Mouse (Mus musculus) v-Abl transformed pro-B cells (cell line): ENCODE results near the gene Myo1e.

Source experiments
- in situ Hi-C, 2 experiments: fragments of 400-800 bp; cut with MboI; formaldehyde crosslinking; loops; one replicate each; pipeline ENCODE4 v1.15.1; 2025; ENCODE audit not compliant: unreplicated experiment in 2 of 2

Gene Myo1e

GRCm38 (mm10) chr9:70338391-70338790, 131.2 kb downstream of the Myo1e start:
- in situ Hi-C loops: no loop called here

GRCm38 (mm10) chr9:70338894-70339293, 131.7 kb downstream of the Myo1e start:
- in situ Hi-C loops: no loop called here

GRCm38 (mm10) chr9:70349274-70349673, 142.1 kb downstream of the Myo1e start:
- in situ Hi-C loops: no loop called here

DNA sequence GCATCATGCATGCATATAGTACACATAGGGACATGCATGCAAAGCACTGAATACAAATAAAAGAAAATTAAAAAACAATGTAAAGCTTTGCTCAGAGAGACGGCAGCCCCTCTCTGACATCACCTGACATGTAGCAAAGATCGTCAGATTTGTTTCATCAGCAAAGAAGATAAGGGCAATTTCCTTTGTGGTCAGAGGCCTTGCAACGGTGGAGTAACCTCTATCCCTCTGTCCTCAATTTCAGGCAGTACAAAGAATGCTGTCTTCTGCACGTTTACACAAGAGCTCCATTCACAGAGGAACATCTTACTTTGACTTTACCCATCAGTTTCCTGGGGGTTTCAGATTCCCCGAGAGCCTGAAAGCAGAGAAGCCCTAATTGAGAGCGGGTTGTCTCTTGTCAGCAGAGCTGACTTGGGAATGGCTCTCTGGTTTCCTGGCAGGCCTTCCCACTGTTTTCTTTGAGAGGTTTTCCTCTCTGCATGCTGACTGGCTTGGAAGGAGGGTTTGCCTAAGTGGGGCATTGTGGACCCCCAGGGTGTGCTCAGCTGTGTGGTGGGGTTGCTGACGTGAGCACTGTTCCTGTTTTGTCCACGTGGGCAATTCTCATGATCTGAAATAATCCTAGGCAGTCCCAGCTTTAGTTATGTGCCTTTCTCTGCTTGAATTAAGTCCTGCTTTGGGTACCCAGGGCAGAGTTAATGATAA, 144.6 kb downstream of the Myo1e start:
- in situ Hi-C loops: no loop called here

- in situ Hi-C loops: no loop called here
These were observed 149.1 kb downstream of the Myo1e start for GRCm38 (mm10) chr9:70356254-70356653.

DNA sequence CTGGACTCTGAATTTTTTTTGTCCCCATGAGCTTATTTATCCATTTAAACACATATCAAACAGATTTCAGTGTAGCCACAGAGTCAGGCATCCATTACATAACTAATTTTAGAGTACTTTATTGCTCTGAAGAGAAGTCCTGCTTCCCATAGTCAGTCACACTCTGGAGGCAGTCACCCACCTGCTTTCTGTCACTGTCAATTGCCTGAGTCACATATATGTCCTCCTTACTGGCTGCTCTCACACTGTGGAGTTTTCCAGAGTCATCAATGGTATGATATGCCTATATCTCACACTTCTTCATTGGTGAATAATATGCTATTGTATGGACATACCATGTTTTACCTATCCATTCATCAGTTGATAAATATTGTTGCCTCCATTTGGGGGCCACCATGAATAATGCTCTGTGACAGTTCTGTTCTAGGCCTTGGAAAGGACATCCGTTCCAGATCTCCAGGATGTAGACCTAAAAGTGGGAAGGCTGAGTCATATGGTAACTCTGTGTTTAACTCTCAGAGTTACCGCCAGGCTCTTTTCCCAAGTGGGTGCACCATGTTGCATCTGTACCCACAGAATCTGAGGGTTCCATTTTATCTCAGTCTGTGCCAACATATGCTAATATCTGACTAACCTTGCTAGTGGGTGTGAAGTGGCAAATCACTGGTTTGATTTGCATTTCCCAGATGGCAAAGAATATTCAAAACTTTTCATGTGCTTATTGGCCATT, 152.4 kb downstream of the Myo1e start:
- in situ Hi-C loops: no loop called here

DNA sequence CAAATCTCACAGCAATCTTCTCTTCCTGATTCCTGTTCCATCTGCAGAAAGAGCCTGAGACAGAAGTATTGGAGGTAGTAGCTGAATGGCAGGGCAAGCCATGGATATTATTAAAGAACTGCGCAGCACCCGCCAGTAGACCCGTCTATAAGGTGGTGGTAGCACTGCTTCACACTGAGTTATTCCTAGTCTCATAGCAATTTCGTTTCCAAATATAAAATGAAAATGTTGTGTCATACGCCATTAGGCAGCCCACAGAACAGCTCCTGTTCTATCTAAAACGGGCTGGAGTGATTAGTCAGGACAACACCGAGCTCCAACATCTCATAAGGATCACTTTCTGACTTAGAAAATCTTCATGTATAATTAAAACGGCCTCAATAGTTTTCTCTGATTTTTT, 157.6 kb downstream of the Myo1e start:
- in situ Hi-C loops: no loop called here

- in situ Hi-C loops: no loop called here
These were observed 158.8 kb downstream of the Myo1e start for GRCm38 (mm10) chr9:70365915-70366314.

- in situ Hi-C loops: no loop called here
These were observed 159.7 kb downstream of the Myo1e start for GRCm38 (mm10) chr9:70366898-70367297.

DNA sequence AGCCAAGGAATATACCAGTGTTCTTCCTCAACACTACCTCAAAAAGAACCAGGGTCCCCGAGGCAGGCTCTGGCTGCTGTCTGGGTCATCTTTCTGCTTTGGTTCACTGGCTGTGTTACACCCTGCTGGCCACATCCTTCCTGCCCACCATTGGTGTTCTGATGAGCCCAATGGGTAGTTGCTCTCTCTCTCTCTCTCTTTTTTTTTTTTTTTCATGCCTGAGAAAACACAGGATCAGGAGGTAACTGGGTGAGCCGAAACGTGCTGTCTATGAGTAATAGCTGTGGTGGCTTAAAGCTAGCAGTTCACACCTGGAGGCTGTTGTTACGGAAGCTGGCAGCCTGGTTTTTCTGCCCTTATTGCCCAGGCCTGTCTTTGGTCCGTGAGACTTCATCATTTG, 164.5 kb downstream of the Myo1e start:
- in situ Hi-C loops: no loop called here

DNA sequence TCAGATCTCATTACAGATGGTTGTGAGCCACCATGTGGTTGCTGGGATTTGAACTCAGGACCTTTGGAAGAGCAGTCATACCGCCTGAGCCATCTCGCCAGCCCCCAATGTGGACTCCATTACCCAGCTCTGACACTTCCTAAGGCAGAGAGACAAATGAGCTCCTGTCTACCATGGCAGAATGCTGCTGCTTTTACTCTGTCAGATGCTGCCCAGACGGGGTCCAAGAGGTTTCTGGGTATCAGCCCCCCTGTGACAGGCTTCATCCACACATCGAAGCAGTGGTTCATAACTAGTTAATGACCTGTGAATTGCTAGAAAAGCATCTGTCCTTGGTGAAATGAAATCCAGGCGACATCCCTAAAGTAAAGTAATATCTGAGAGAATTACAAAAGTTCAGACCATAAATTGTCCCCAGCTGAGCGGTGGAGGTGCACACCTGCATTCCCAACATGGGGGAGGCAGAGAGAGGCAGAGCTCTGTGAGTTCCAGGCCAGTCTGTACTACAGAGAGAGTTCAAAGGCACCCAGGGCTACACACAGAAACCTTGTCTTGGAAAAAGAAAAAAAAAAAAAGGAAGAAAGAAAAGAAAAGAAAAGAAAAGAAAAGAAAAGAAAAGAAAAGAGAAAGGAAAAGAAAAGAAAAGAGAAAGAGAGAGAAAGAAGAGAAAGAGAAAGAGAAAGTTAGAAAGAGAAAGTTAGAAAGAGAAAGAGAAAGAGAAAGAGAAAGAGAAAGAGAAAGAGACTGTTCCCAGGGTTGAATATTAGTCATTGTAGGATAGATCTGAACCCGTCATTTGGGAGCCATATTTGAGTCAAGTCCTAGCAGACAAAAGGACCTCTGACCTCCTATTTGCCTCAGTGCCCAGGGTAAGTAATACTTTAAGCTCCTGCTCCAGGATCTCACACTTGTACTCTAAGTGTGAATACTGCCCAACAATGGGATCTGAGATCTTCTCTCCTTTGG, 172.6 kb downstream of the Myo1e start:
- in situ Hi-C loops: loop anchor here (25.0 kb wide), 1 partner anchor 867 kb away; no protein-coding TSS in a partner anchor

DNA sequence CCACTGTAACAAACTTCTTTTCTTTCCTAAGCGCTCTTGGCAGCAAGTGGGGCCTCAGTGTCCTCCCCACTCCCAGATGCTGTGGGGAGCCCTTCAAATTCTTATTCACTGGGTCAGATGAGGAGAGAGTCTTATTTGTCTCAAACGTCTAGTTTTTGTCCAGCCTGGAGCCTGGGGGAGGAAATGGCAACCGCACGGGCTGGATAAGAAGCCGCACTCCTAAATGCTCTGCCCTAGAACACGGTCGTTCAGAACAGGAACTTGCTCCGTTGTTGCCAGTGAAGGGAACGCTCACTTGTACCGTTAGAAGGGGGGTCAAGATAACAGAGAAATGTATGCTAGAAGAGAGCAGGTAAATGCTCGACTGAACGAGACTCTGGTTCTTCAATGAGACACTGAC, 174.9 kb downstream of the Myo1e start:
- in situ Hi-C loops: loop anchor here (25.0 kb wide), 1 partner anchor 870 kb away; no protein-coding TSS in a partner anchor

DNA sequence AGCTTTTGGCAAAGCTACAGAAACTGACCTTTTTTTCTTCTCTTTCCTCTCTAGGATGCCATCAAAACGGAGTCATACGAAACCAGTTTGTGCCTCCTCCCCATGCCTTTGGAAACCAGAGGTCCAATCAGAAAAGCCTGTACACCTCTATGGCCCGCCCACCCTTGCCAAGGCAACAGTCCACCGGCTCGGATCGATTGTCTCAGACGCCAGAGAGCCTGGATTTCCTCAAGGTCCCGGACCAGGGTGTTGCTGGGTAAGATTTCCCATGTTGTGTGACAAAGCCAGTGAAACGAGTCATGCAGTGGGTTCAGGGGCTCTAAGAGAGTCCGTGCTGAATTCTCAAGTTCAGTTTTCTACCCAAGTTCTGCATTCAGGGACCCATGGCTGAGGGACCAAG, 176.6 kb downstream of the Myo1e start:
- in situ Hi-C loops: loop anchor here (25.0 kb wide), 1 partner anchor 871 kb away; no protein-coding TSS in a partner anchor

- in situ Hi-C loops: loop anchor here (25.0 kb wide), 1 partner anchor 872 kb away; no protein-coding TSS in a partner anchor
These were observed 177.3 kb downstream of the Myo1e start for GRCm38 (mm10) chr9:70384494-70384893.

DNA sequence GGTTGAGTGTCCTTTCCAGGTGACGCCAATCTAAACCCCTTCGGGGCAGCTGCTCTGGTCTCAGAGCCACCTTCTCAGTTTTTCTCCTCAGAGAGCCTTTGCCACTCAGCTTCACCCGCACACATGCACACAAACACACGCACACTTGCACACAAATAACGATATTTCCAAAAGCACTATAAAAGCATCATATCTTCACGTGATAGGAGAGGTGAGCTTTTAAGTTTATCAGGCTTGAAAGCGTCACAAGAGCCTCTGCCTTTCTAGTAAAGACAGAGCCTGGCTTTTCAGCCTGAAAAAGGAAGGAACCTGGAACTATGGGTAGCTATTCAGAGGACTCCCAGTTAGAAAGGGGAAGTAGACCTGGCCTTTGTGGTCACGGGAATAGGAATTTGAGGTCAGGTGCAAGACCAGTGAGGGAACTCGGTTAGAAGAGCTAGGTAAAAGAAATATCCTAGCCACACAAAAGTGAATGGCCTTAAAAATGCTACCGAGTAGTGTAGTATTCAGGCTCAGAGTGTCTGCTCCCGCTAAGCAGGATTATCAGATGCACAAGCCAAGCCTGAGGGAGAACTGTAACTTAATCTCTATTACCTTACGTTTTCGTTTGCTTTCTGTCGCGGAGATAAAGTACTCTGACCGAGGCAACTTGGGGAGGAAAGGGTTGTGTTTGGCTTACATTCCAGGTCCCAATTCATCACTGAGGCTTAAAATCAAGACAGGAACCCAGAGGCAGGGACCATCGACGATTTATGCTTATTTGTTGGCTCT, 178.0 kb downstream of the Myo1e start:
- in situ Hi-C loops: loop anchor here (25.0 kb wide), 1 partner anchor 873 kb away; no protein-coding TSS in a partner anchor

- in situ Hi-C loops: loop anchor here (25.0 kb wide), 1 partner anchor 875 kb away; no protein-coding TSS in a partner anchor
These were observed 180.4 kb downstream of the Myo1e start for GRCm38 (mm10) chr9:70387410-70388119.

DNA sequence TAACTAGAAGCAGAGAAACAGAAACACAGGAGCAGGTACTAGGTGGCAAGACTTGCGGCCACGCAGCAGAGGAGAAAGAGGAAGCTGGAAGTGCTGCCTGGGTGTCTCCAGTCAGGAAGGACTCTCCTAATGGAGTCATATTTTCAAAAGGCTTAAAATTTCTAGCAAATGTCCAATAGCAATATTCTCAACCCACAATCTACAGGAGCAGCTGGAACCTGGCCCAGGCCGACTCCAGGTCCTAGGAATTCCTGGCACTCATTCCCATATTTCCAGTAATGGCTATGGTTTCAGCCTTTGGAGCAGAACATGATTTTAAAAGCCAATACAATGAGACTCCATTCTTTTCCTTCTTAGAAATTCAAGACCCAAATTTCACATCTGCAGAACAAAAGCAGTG, 182.4 kb downstream of the Myo1e start:
- in situ Hi-C loops: loop anchor here (25.0 kb wide), 1 partner anchor 877 kb away; no protein-coding TSS in a partner anchor

GRCm38 (mm10) chr9:70391042-70391441, 183.9 kb downstream of the Myo1e start:
- in situ Hi-C loops: loop anchor here (5.0 to 25.0 kb wide), 5 partner anchors 189 to 879 kb away; no protein-coding TSS in a partner anchor
